Mouse (Mus musculus) embryonic fibroblast, embryonic 13.5 days (primary cell): ENCODE results near the gene Zfp992.
"Not testable (repeated sequence)": the region's sequence is repeated elsewhere in the genome, so short reads cannot be mapped to it uniquely, and the experiment has no call there.

Source experiments
- CTCF ChIP-seq: IDR thresholded peaks from 2 replicates; pipeline ENCODE4 v1.5.1; 2011; ENCODE audit warnings: mild to moderate bottlenecking, control low read depth, low read length, moderate library complexity, borderline replicate concordance; ENCODE audit not compliant: insufficient read depth
- POLR2A ChIP-seq: IDR thresholded peaks from 2 replicates; pipeline ENCODE4 v1.6.1; 2011; ENCODE audit warnings: low read depth, mild to moderate bottlenecking, control low read depth, low read length, moderate library complexity

- not testable (repeated sequence) for TF ChIP-seq POLR2A, CTCF
Observed at GRCm38 (mm10) chr4:146446135-146446534, 2.7 kb upstream of the Zfp992 start.
